In genomic region chr14:31428211-31429003, GRCm38 (mm10) we compare ENCODE assay signal across 10 mouse cellular contexts. TPM values are rescaled to one million over a fixed set of nuclear protein-coding genes. Genes with fewer than 3 reads are reported as not detected.
DNase-seq lines count a peak whose midpoint lies in the region; ATAC-seq and TF ChIP-seq lines count a peak whose summit lies in the region.
"Had no signal": no experiment of that assay in that cellular context is flagged by ENCODE, and none has a peak within 500 bp of the region (broad histone marks: within the 10 kb centered on the region; RNA-seq: fewer than 3 reads in every experiment).

No protein-coding gene starts in this region.

- DNase-seq in forebrain, postnatal 0 days: no peak
- no peak for DNase-seq in forebrain, embryonic 10.5 days (ENCODE audit: extremely low spot score, low spot score)
- peak; percentile 82 for DNase-seq in cerebellum, adult 11-12 months
- peak; percentile 75 to 82 for DNase-seq in heart, adult 9 months (ENCODE audit: low spot score in 2 of 2)
- DNase-seq in kidney, postnatal 10 days: peak; percentile 89
- DNase-seq in liver, embryonic 13.5 days: no peak
- peak; percentile 88 for DNase-seq in testis, postnatal 10 days (ENCODE audit: low spot score)

- peak; percentile 16; the same call in 1 of the 2 replicates for ATAC-seq in forebrain, postnatal 0 days
- ATAC-seq in liver, embryonic 13.5 days (ENCODE audit: low read depth): peak; percentile 52; the same call in 1 of the 2 replicates
- ATAC-seq in midbrain, embryonic 15.5 days (replicated peaks): no peak

- H3K27ac ChIP-seq in forebrain, postnatal 0 days (ENCODE audit: low read depth, low read length): 0 out of 2 replicates have a peak overlapping the region, but pooled peaks have one; percentile 15
- H3K27ac ChIP-seq in forebrain, embryonic 10.5 days: no peak overlapping the region
- H3K27ac ChIP-seq in liver, embryonic 13.5 days: peak overlapping the region; percentile 32; the same call in 1 of the 2 replicates
- no peak overlapping the region for H3K27ac ChIP-seq in midbrain, embryonic 15.5 days
- H3K27ac ChIP-seq: neural tube, embryonic 12.5 days had no signal

- TF ChIP-seq CTCF in forebrain, postnatal 0 days (IDR thresholded peaks at IDR 0.05; ENCODE audit: low read depth): no peak

- H3K9me3 ChIP-seq in forebrain, postnatal 0 days (ENCODE audit: low read length): no peaks in the 10 kb centered on the region
- H3K9me3 ChIP-seq in forebrain, embryonic 10.5 days: peaks cover 8% of the 10 kb centered on the region
- H3K9me3 ChIP-seq in liver, embryonic 13.5 days (replicated peaks): no peaks in the 10 kb centered on the region
- H3K9me3 ChIP-seq in midbrain, embryonic 15.5 days: no peaks in the 10 kb centered on the region

- no peak overlapping the region for H3K4me3 ChIP-seq in forebrain, postnatal 0 days (ENCODE audit: low read depth, low read length)
- no peak overlapping the region for H3K4me3 ChIP-seq in forebrain, embryonic 10.5 days
- no peak overlapping the region for H3K4me3 ChIP-seq in liver, embryonic 13.5 days (replicated peaks)
- no peak overlapping the region for H3K4me3 ChIP-seq in midbrain, embryonic 15.5 days
- H3K4me3 ChIP-seq: erythroblast, embryonic 14.5 days; neural tube, embryonic 12.5 days had no signal

- H3K27me3 ChIP-seq in forebrain, postnatal 0 days (ENCODE audit: insufficient read depth, low read length): no peaks in the 10 kb centered on the region
- H3K27me3 ChIP-seq in forebrain, embryonic 10.5 days (ENCODE audit: poor library complexity, severe bottlenecking): no peaks in the 10 kb centered on the region
- peaks cover 4% of the 10 kb centered on the region; the same call in 1 of the 2 replicates for H3K27me3 ChIP-seq in liver, embryonic 13.5 days
- H3K27me3 ChIP-seq in midbrain, embryonic 15.5 days (replicated peaks): no peaks in the 10 kb centered on the region
- H3K27me3 ChIP-seq: neural tube, embryonic 12.5 days had no signal

- H3K36me3 ChIP-seq in forebrain, postnatal 0 days (ENCODE audit: insufficient read depth): peaks cover 35% of the 10 kb centered on the region
- H3K36me3 ChIP-seq in forebrain, embryonic 10.5 days (replicated peaks): peaks cover 33% of the 10 kb centered on the region
- peaks cover 15% of the 10 kb centered on the region for H3K36me3 ChIP-seq in liver, embryonic 13.5 days
- peaks cover 12% of the 10 kb centered on the region for H3K36me3 ChIP-seq in midbrain, embryonic 15.5 days (replicated peaks)

- H3K4me2 ChIP-seq in forebrain, postnatal 0 days (ENCODE audit: low read depth): no peak overlapping the region
- no peak overlapping the region for H3K4me2 ChIP-seq in liver, embryonic 13.5 days
- H3K4me2 ChIP-seq in midbrain, embryonic 15.5 days: no peak overlapping the region
- H3K4me2 ChIP-seq: neural tube, embryonic 12.5 days had no signal

- H3K4me1 ChIP-seq in forebrain, postnatal 0 days (ENCODE audit: insufficient read depth): 0 out of 2 replicates have a peak, but pooled peaks cover 4% of the 10 kb centered on the region
- H3K4me1 ChIP-seq in forebrain, embryonic 10.5 days: peaks cover 25% of the 10 kb centered on the region
- H3K4me1 ChIP-seq in liver, embryonic 13.5 days (replicated peaks): peaks cover 56% of the 10 kb centered on the region
- H3K4me1 ChIP-seq in midbrain, embryonic 15.5 days: peaks cover 22% of the 10 kb centered on the region
- H3K4me1 ChIP-seq: neural tube, embryonic 12.5 days had no signal

- 60% methylated on average over 15 of the region's 15 CpGs for WGBS in forebrain, postnatal 0 days
- WGBS in forebrain, embryonic 10.5 days: 90% methylated on average over 15 of the region's 15 CpGs
- 62% methylated on average over 15 of the region's 15 CpGs for WGBS in liver, embryonic 13.5 days (ENCODE audit: insufficient replicate concordance)
- 66% methylated on average over 15 of the region's 15 CpGs for WGBS in midbrain, embryonic 15.5 days

- H3K9ac ChIP-seq in forebrain, postnatal 0 days: no peak overlapping the region
- no peak overlapping the region for H3K9ac ChIP-seq in liver, embryonic 13.5 days
- H3K9ac ChIP-seq in midbrain, embryonic 15.5 days: no peak overlapping the region
- H3K9ac ChIP-seq: neural tube, embryonic 12.5 days had no signal

RNA-seq across cellular contexts. Expression of gene Sh3bp5, which starts 7.5 kb away (rescaled TPM):
- total RNA-seq in forebrain, postnatal 0 days (2014; rRNA removed): 58.2 and 67.9 TPM in 2 replicates
- 132 and 165 TPM in 2 replicates for polyA plus RNA-seq in forebrain, postnatal 0 days (2015; fragmentation: Nextera tagmentation; extraction: Ambion mirVana)
- 17.6 and 18.3 TPM in 2 replicates for polyA plus RNA-seq in forebrain, embryonic 10.5 days (2016; fragmentation: Nextera tagmentation; extraction: Ambion mirVana)
- 13.3 and 16.2 TPM in 2 replicates for polyA plus RNA-seq in liver, embryonic 13.5 days (2015; fragmentation: Nextera tagmentation; extraction: Ambion mirVana)
- polyA plus RNA-seq in midbrain, embryonic 15.5 days (2015; fragmentation: Nextera tagmentation; extraction: Ambion mirVana): 151 and 161 TPM in 2 replicates

Comparison
In these comparisons a context has a peak if more than half of its experiments do, and no peak if none do; other contexts are left out.
1. H3K27ac ChIP-seq: peak in forebrain, postnatal 0 days (single experiment) and liver, embryonic 13.5 days (single experiment); none in forebrain, embryonic 10.5 days (single experiment) and midbrain, embryonic 15.5 days (single experiment).
2. DNase-seq: peak in cerebellum, adult 11-12 months (single experiment), heart, adult 9 months (2 of 2), kidney, postnatal 10 days (single experiment) and testis, postnatal 10 days (single experiment); none in forebrain, postnatal 0 days (single experiment), forebrain, embryonic 10.5 days (single experiment) and liver, embryonic 13.5 days (single experiment).